Mouse (Mus musculus) midbrain, embryonic 12.5 days (tissue): ENCODE results near the gene Atrn. TPM values are rescaled to one million over a fixed set of nuclear protein-coding genes. Genes with fewer than 3 reads are reported as not detected.

Source experiments
- ATAC-seq: fragments of 200-750 bp; cut with Nextera tagmentation; 2 replicates; pipeline ENCODE4 v1.8.0; 2017; ENCODE audit warnings: low read depth, moderate TSS enrichment, moderate library complexity; ENCODE audit not compliant: low FRiP score
- H3K27ac ChIP-seq: fragments of 300-500 bp; sonication (generic); replicated peaks from 2 replicates; pipeline ENCODE4 v1.5.1; 2016; ENCODE audit warnings: mild to moderate bottlenecking
- H3K27me3 ChIP-seq: fragments of 300-500 bp; sonication (generic); 2 replicates; pipeline ENCODE4 v1.6.1; 2016; ENCODE audit warnings: mild to moderate bottlenecking
- H3K36me3 ChIP-seq: fragments of 300-500 bp; sonication (generic); 2 replicates; pipeline ENCODE4 v1.6.1; 2016
- H3K4me1 ChIP-seq: fragments of 300-500 bp; sonication (generic); 2 replicates; pipeline ENCODE4 v1.6.1; 2016
- H3K4me2 ChIP-seq: fragments of 300-500 bp; sonication (generic); replicated peaks from 2 replicates; pipeline ENCODE4 v1.6.1; 2016; ENCODE audit warnings: mild to moderate bottlenecking, moderate library complexity
- H3K4me3 ChIP-seq: fragments of 300-500 bp; sonication (generic); 2 replicates; pipeline ENCODE4 v1.5.1; 2016; ENCODE audit warnings: mild to moderate bottlenecking
- H3K9ac ChIP-seq: fragments of 300-500 bp; sonication (generic); replicated peaks from 2 replicates; pipeline ENCODE4 v1.6.1; 2016; ENCODE audit warnings: mild to moderate bottlenecking, moderate library complexity
- H3K9me3 ChIP-seq: fragments of 300-500 bp; sonication (generic); 2 replicates; pipeline ENCODE4 v1.6.1; 2016; ENCODE audit warnings: mild to moderate bottlenecking
- WGBS: fragments of 180-500 bp; shearing (Covaris S2); methylation state at CpG from one replicate; pipeline ENCODE4 v1.1.7; 2016; 5-methylcytosine and 5-hydroxymethylcytosine counted together
- polyA plus RNA-seq: library from polyadenylated mRNA; unstranded; fragments of >200 nt; fragmentation: Nextera tagmentation; extraction: Ambion mirVana; gene quantifications from 2 replicates; pipeline ENCODE4 v1.2.1, GENCODE M21; 2016

Gene Atrn
- polyA plus RNA-seq, 1 experiment from 2014 or later: 11.8 TPM

DNA sequence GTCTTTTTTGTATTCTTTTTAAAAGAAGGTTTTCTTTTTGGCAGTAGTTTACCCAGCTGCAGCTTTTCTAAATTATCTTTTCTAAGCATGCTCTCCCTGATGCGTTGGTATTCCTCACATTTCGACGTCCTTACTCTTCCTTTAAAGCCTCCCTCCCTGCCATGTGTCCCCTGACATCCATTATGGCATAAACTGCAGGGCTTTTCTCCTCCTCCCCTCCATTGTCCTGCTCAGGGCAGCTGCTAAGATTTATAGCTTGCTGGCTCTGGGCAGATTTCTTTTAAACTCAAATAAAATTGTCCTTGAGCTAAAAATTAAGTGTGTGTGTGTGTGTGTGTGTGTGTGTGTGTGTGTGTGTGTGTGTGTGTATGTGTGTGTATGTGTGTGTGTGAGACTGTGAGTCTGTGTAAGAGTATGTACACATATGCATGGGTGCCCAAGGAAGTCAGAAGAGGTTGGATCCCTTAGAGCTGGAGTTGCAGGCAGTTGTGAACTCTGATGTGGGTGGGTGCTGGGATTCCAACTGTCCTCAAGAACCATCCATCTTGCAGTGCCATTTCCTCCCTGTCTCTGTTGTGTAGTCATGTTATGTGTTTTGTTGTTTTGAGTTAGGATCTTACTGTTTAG is 10.3 kb downstream of the Atrn start:
- Histone ChIP-seq H3K27me3 (no peaks in the 10 kb centered on the region), H3K36me3 (no peaks in the 10 kb centered on the region), H3K9ac (no peak overlapping the region), H3K4me1 (peaks cover 4% of the 10 kb centered on the region; the same call in 1 of the 2 replicates), H3K4me2 (no peak overlapping the region), H3K27ac (no peak overlapping the region), H3K9me3 (no peaks in the 10 kb centered on the region), H3K4me3 (no peak overlapping the region)
- no peak for ATAC-seq
- WGBS: 55% methylated on average over 3 of the region's 3 CpGs

- Histone ChIP-seq H3K4me3 (no peak overlapping the region), H3K27ac (no peak overlapping the region), H3K9ac (no peak overlapping the region), H3K36me3 (no peaks in the 10 kb centered on the region), H3K4me2 (no peak overlapping the region), H3K4me1 (peaks cover 4% of the 10 kb centered on the region; the same call in 1 of the 2 replicates), H3K27me3 (no peaks in the 10 kb centered on the region), H3K9me3 (no peaks in the 10 kb centered on the region)
- 88% methylated on average over 1 of the region's 1 CpGs for WGBS
- no peak for ATAC-seq
Observed at GRCm38 (mm10) chr2:130917686-130918085, 11.4 kb downstream of the Atrn start.

GRCm38 (mm10) chr2:130919062-130919593 is 12.8 kb downstream of the Atrn start:
- no peak for ATAC-seq
- Histone ChIP-seq H3K27ac (no peak overlapping the region), H3K36me3 (no peaks in the 10 kb centered on the region), H3K27me3 (no peaks in the 10 kb centered on the region), H3K4me1 (peaks cover 4% of the 10 kb centered on the region; the same call in 1 of the 2 replicates), H3K9me3 (no peaks in the 10 kb centered on the region), H3K9ac (no peak overlapping the region), H3K4me2 (no peak overlapping the region), H3K4me3 (no peak overlapping the region)
- WGBS: 77% methylated on average over 5 of the region's 5 CpGs

DNA sequence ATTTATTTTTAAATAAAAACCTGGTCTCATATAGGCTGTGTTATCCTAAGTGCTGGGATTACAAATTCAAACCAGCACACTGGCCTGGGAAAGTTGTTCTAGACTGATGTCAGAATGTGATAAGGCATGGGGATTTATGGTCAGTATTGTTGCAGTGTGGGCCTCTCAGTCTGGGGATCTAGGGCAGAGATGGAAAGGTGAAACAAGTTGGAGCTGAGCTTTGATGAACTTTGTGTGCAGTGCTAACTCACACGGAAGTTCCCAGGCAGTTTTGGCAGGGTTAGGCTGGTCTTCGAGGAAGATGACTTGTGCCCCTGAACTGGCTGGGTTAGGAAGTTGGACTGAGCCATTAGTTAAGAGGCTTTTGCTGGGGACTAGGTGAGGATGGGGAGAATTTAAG is 18.7 kb downstream of the Atrn start:
- Histone ChIP-seq H3K27ac (no peak overlapping the region), H3K4me2 (no peak overlapping the region), H3K9ac (no peak overlapping the region), H3K36me3 (no peaks in the 10 kb centered on the region), H3K4me1 (no peaks in the 10 kb centered on the region), H3K27me3 (no peaks in the 10 kb centered on the region), H3K9me3 (no peaks in the 10 kb centered on the region), H3K4me3 (no peak overlapping the region)
- ATAC-seq: no peak
- 85% methylated on average over 2 of the region's 2 CpGs for WGBS

GRCm38 (mm10) chr2:130928031-130928430 is 21.7 kb downstream of the Atrn start:
- ATAC-seq: no peak
- H3K4me2 ChIP-seq: no peak overlapping the region
- no peak overlapping the region for H3K4me3 ChIP-seq
- H3K9ac ChIP-seq: no peak overlapping the region
- H3K36me3 ChIP-seq: no peaks in the 10 kb centered on the region
- H3K9me3 ChIP-seq: no peaks in the 10 kb centered on the region
- WGBS: 92% methylated on average over 4 of the region's 4 CpGs
- H3K4me1 ChIP-seq: no peaks in the 10 kb centered on the region
- no peak overlapping the region for H3K27ac ChIP-seq
- H3K27me3 ChIP-seq: no peaks in the 10 kb centered on the region

DNA sequence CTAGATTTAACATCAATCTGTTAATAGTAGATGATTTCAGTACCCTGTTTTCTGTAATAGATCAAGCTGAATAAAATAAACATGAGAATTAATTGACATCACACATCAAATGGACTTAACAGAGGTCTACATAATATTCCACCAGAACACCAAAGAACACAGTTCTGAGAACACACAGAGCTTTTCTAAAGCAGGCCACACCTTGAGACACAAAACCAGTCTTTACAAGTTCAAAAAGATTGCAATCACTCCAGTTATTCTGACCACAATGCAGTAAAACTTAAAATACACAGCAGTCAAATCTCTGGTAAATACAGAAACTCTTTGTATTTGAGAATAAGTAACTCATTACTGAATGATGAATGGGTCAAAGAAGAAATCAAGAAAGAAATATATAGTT is 22.2 kb downstream of the Atrn start:
- Histone ChIP-seq H3K4me2 (no peak overlapping the region), H3K4me3 (no peak overlapping the region), H3K36me3 (no peaks in the 10 kb centered on the region), H3K4me1 (no peaks in the 10 kb centered on the region), H3K27me3 (no peaks in the 10 kb centered on the region), H3K9me3 (no peaks in the 10 kb centered on the region), H3K27ac (no peak overlapping the region), H3K9ac (no peak overlapping the region)
- no peak for ATAC-seq

DNA sequence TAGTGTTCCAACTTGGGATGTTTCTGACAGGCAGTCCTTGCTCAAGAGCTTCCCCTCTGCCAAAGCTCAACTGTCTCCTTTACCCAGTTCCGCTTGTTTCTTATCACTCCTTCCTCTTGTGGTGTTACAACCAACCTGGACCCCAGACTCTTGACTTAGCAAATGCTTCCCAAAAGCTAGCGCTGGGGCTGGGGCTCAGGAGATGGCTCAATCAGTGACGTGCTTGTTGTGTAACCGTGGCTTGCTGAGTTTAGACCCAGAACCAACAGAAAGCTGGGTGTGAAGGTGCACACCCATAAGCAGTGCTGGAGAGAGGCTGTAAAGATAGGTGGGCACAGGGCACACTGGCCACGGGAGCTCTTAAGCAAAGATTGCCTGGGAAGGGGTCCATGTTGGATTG is 23.7 kb downstream of the Atrn start:
- Histone ChIP-seq H3K4me2 (no peak overlapping the region), H3K9ac (no peak overlapping the region), H3K9me3 (no peaks in the 10 kb centered on the region), H3K36me3 (no peaks in the 10 kb centered on the region), H3K4me3 (no peak overlapping the region), H3K27me3 (no peaks in the 10 kb centered on the region), H3K4me1 (no peaks in the 10 kb centered on the region), H3K27ac (no peak overlapping the region)
- no peak for ATAC-seq
- 94% methylated on average over 5 of the region's 5 CpGs for WGBS

DNA sequence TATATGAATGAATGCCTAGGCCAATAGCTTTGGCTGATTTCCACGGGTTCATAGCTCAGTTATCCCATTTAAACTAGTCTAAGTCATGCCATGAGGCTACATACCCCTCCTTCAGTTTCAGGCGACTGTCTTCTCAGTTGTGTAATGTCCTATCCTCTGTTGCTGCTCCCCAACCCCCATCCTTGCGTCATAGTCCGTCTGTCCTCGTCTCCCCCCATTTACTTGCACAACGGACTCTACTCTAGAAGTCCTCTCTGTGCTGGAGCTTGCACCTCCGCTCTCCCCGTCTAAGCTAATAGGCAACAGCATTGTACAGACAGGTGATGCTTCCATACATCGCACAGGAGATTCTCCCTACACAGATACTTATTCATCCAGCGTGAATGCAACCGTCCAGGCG is 26.6 kb downstream of the Atrn start:
- H3K9me3 ChIP-seq: no peaks in the 10 kb centered on the region
- ATAC-seq: no peak
- H3K36me3 ChIP-seq: peaks cover 3% of the 10 kb centered on the region; the same call in 1 of the 2 replicates
- H3K4me1 ChIP-seq: no peaks in the 10 kb centered on the region
- H3K9ac ChIP-seq: no peak overlapping the region
- H3K4me2 ChIP-seq: no peak overlapping the region
- H3K27me3 ChIP-seq: no peaks in the 10 kb centered on the region
- no peak overlapping the region for H3K27ac ChIP-seq
- H3K4me3 ChIP-seq: no peak overlapping the region
- 93% methylated on average over 12 of the region's 12 CpGs for WGBS

- peaks cover 8% of the 10 kb centered on the region; the same call in 1 of the 2 replicates for H3K36me3 ChIP-seq
- no peak overlapping the region for H3K9ac ChIP-seq
- H3K27me3 ChIP-seq: no peaks in the 10 kb centered on the region
- H3K4me1 ChIP-seq: no peaks in the 10 kb centered on the region
- no peaks in the 10 kb centered on the region for H3K9me3 ChIP-seq
- H3K4me2 ChIP-seq: no peak overlapping the region
- H3K27ac ChIP-seq: no peak overlapping the region
- ATAC-seq: no peak
- H3K4me3 ChIP-seq: no peak overlapping the region
- 82% methylated on average over 2 of the region's 2 CpGs for WGBS
Observed at GRCm38 (mm10) chr2:130949781-130950180, 43.5 kb downstream of the Atrn start.

GRCm38 (mm10) chr2:130950548-130950947 is 44.3 kb downstream of the Atrn start:
- Histone ChIP-seq H3K4me3 (no peak overlapping the region), H3K9ac (no peak overlapping the region), H3K27ac (no peak overlapping the region), H3K36me3 (peaks cover 8% of the 10 kb centered on the region; the same call in 1 of the 2 replicates), H3K27me3 (no peaks in the 10 kb centered on the region), H3K4me1 (no peaks in the 10 kb centered on the region), H3K4me2 (no peak overlapping the region), H3K9me3 (no peaks in the 10 kb centered on the region)
- no peak for ATAC-seq
- WGBS: 3% methylated on average over 1 of the region's 1 CpGs

DNA sequence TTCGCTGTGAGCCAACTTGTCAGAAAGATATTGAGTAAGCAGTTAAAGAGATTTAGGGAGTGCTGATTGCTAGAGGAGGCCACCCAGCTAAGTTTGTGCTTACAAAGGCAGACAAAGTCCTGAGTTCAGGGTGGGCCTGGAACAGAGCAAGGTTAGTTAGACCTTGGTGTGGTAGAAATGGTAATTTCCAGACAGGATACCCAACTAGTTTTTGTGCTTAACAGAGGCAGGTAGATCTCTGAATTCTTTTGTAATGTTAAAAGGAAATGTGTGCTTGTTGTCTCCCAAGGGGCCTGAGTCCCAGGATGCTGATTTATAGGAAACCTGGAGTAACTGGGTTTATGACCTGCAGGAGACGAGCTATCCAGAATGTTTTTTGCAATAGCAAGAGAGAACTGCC is 52.6 kb downstream of the Atrn start:
- H3K4me2 ChIP-seq: no peak overlapping the region
- ATAC-seq: no peak

GRCm38 (mm10) chr2:130961851-130962250 is 55.6 kb downstream of the Atrn start:
- no peaks in the 10 kb centered on the region for H3K9me3 ChIP-seq
- no peak for ATAC-seq
- H3K4me2 ChIP-seq: no peak overlapping the region
- H3K27me3 ChIP-seq: no peaks in the 10 kb centered on the region
- no peak overlapping the region for H3K4me3 ChIP-seq
- H3K27ac ChIP-seq: no peak overlapping the region
- H3K9ac ChIP-seq: no peak overlapping the region
- H3K36me3 ChIP-seq: no peaks in the 10 kb centered on the region; the same call in 1 of the 2 replicates
- no peaks in the 10 kb centered on the region for H3K4me1 ChIP-seq

More for the DNA sequence above, 52.6 kb downstream of the Atrn start:
- Histone ChIP-seq H3K36me3 (no peaks in the 10 kb centered on the region; the same call in 1 of the 2 replicates), H3K9ac (no peak overlapping the region), H3K9me3 (no peaks in the 10 kb centered on the region), H3K4me1 (no peaks in the 10 kb centered on the region), H3K27me3 (no peaks in the 10 kb centered on the region), H3K4me3 (no peak overlapping the region), H3K27ac (no peak overlapping the region)
- 69% methylated on average over 2 of the region's 2 CpGs for WGBS

GRCm38 (mm10) chr2:130965042-130965441 is 58.7 kb downstream of the Atrn start:
- no peak overlapping the region for H3K4me2 ChIP-seq
- WGBS: 88% methylated on average over 1 of the region's 1 CpGs

More at GRCm38 (mm10) chr2:130965042-130965441, 58.7 kb downstream of the Atrn start:
- no peak for ATAC-seq
- no peak overlapping the region for H3K9ac ChIP-seq
- H3K27me3 ChIP-seq: no peaks in the 10 kb centered on the region
- no peak overlapping the region for H3K27ac ChIP-seq
- H3K9me3 ChIP-seq: no peaks in the 10 kb centered on the region
- no peak overlapping the region for H3K4me3 ChIP-seq
- H3K36me3 ChIP-seq: no peaks in the 10 kb centered on the region
- no peaks in the 10 kb centered on the region for H3K4me1 ChIP-seq
